22 mouse cellular contexts compared by ENCODE assay signal in genomic region chr3:147442925-147443690, GRCm38 (mm10).
A peak's percentile ranks its signal among the peaks of the same experiment; 100 is the strongest.
DNase-seq lines count a peak whose midpoint lies in the region; ATAC-seq lines count a peak whose summit lies in the region.
"Had no signal": no experiment of that assay in that cellular context is flagged by ENCODE, and none has a peak within 500 bp of the region (broad histone marks: within the 10 kb centered on the region; RNA-seq: fewer than 3 reads in every experiment).

No protein-coding gene starts in this region.

- no peak overlapping the region for H3K4me2 ChIP-seq in neural tube, embryonic 12.5 days (replicated peaks)
- H3K4me2 ChIP-seq in forebrain, embryonic 13.5 days = no peak overlapping the region
- no peak overlapping the region for H3K4me2 ChIP-seq in hindbrain, embryonic 15.5 days
- no peak overlapping the region for H3K4me2 ChIP-seq in neural tube, embryonic 14.5 days (ENCODE audit: low read depth, low read length)
- H3K4me2 ChIP-seq in liver, embryonic 11.5 days = no peak overlapping the region
- H3K4me2 ChIP-seq: heart, embryonic 12.5 days; liver, embryonic 13.5 days; lung, embryonic 14.5 days had no signal

- H3K4me1 ChIP-seq in neural tube, embryonic 12.5 days = no peaks in the 10 kb centered on the region
- H3K4me1 ChIP-seq in forebrain, embryonic 13.5 days = peaks cover 16% of the 10 kb centered on the region
- no peaks in the 10 kb centered on the region for H3K4me1 ChIP-seq in hindbrain, embryonic 15.5 days (replicated peaks)
- H3K4me1 ChIP-seq in neural tube, embryonic 14.5 days (ENCODE audit: control insufficient read depth, insufficient read depth, low read length) = peaks cover 5% of the 10 kb centered on the region; the same call in 1 of the 2 replicates
- no peaks in the 10 kb centered on the region for H3K4me1 ChIP-seq in liver, embryonic 11.5 days (replicated peaks; ENCODE audit: control insufficient read depth, insufficient read depth, low read length)
- H3K4me1 ChIP-seq: heart, embryonic 12.5 days; liver, embryonic 13.5 days had no signal

- no peak for DNase-seq in neural tube, embryonic 10.5 days (ENCODE audit: extremely low spot score, low spot score)
- no peak for DNase-seq in liver, embryonic 11.5 days (ENCODE audit: low spot score)
- DNase-seq in c-Kit-positive CD71-positive TER-119-positive erythroid progenitor cells, embryonic 14.5 days (ENCODE audit: low spot score) = no peak
- DNase-seq in cerebellum, adult 9-11 months = no peak
- DNase-seq: adrenal gland, postnatal 25 days; cerebellum, adult 18-20 months; gastrocnemius, postnatal 10 days; heart, adult 11 months; heart, postnatal 14 days; kidney, adult 2 months; kidney, postnatal 14 days; liver, embryonic 13.5 days; lung, embryonic 14.5 days; lung, postnatal 4 days; thymus, adult 2 months had no signal

- no peak overlapping the region for H3K27ac ChIP-seq in neural tube, embryonic 12.5 days
- H3K27ac ChIP-seq in forebrain, embryonic 13.5 days = no peak overlapping the region
- H3K27ac ChIP-seq in hindbrain, embryonic 15.5 days (replicated peaks) = 0 out of 2 replicates have a peak overlapping the region, but pooled peaks have one; percentile 8
- peak overlapping the region; percentile 55 for H3K27ac ChIP-seq in neural tube, embryonic 14.5 days (ENCODE audit: low read depth, low read length)
- H3K27ac ChIP-seq in liver, embryonic 11.5 days (ENCODE audit: low read depth, low read length) = no peak overlapping the region
- H3K27ac ChIP-seq: left cerebral cortex, adult 2 months; liver, embryonic 13.5 days had no signal

- WGBS in neural tube, embryonic 12.5 days = 60% methylated on average over 5 of the region's 5 CpGs
- WGBS in forebrain, embryonic 13.5 days = 48% methylated on average over 5 of the region's 5 CpGs
- WGBS in hindbrain, embryonic 15.5 days = 57% methylated on average over 5 of the region's 5 CpGs
- WGBS in neural tube, embryonic 14.5 days = 66% methylated on average over 5 of the region's 5 CpGs
- WGBS in liver, embryonic 11.5 days = 62% methylated on average over 5 of the region's 5 CpGs

- H3K27me3 ChIP-seq in neural tube, embryonic 12.5 days (replicated peaks) = no peaks in the 10 kb centered on the region
- H3K27me3 ChIP-seq in forebrain, embryonic 13.5 days = no peaks in the 10 kb centered on the region
- no peaks in the 10 kb centered on the region for H3K27me3 ChIP-seq in hindbrain, embryonic 15.5 days
- no peaks in the 10 kb centered on the region for H3K27me3 ChIP-seq in neural tube, embryonic 14.5 days (ENCODE audit: control insufficient read depth, insufficient read depth, low read length)
- H3K27me3 ChIP-seq in liver, embryonic 11.5 days (replicated peaks; ENCODE audit: control insufficient read depth, insufficient read depth, low read length) = no peaks in the 10 kb centered on the region
- H3K27me3 ChIP-seq: heart, embryonic 12.5 days; liver, embryonic 13.5 days had no signal

- ATAC-seq in neural tube, embryonic 12.5 days (ENCODE audit: low FRiP score, low read depth) = peak; percentile 57
- ATAC-seq in forebrain, embryonic 13.5 days = peak; percentile 77
- ATAC-seq in hindbrain, embryonic 15.5 days (ENCODE audit: low FRiP score, low read depth) = no peak
- peak; percentile 54; the same call in 1 of the 2 replicates for ATAC-seq in neural tube, embryonic 14.5 days (ENCODE audit: low read depth)
- ATAC-seq in liver, embryonic 11.5 days (replicated peaks; ENCODE audit: low FRiP score) = no peak
- ATAC-seq: inflammation-experienced regulatory T-cells, adult 6 months had no signal

- no peak overlapping the region for H3K9ac ChIP-seq in neural tube, embryonic 12.5 days
- H3K9ac ChIP-seq in forebrain, embryonic 13.5 days = no peak overlapping the region
- no peak overlapping the region for H3K9ac ChIP-seq in hindbrain, embryonic 15.5 days
- no peak overlapping the region for H3K9ac ChIP-seq in neural tube, embryonic 14.5 days (replicated peaks; ENCODE audit: low read depth, low read length)
- H3K9ac ChIP-seq in liver, embryonic 11.5 days (ENCODE audit: low read depth, low read length) = no peak overlapping the region
- H3K9ac ChIP-seq: heart, embryonic 12.5 days; liver, embryonic 13.5 days; lung, embryonic 14.5 days had no signal

- H3K9me3 ChIP-seq in neural tube, embryonic 12.5 days = no peaks in the 10 kb centered on the region
- H3K9me3 ChIP-seq in forebrain, embryonic 13.5 days (replicated peaks) = no peaks in the 10 kb centered on the region
- no peaks in the 10 kb centered on the region for H3K9me3 ChIP-seq in hindbrain, embryonic 15.5 days
- H3K9me3 ChIP-seq in neural tube, embryonic 14.5 days (ENCODE audit: control insufficient read depth, low read length) = no peaks in the 10 kb centered on the region
- H3K9me3 ChIP-seq in liver, embryonic 11.5 days (ENCODE audit: control insufficient read depth, low read length) = no peaks in the 10 kb centered on the region; the same call in 1 of the 2 replicates
- H3K9me3 ChIP-seq: heart, embryonic 12.5 days; liver, embryonic 13.5 days had no signal

- H3K4me3 ChIP-seq in neural tube, embryonic 12.5 days = no peak overlapping the region
- no peak overlapping the region for H3K4me3 ChIP-seq in forebrain, embryonic 13.5 days
- no peak overlapping the region for H3K4me3 ChIP-seq in hindbrain, embryonic 15.5 days
- no peak overlapping the region for H3K4me3 ChIP-seq in neural tube, embryonic 14.5 days (ENCODE audit: low read depth, low read length)
- H3K4me3 ChIP-seq in liver, embryonic 11.5 days (ENCODE audit: low read depth, low read length) = no peak overlapping the region
- H3K4me3 ChIP-seq: heart, embryonic 12.5 days; left cerebral cortex, adult 2 months; liver, embryonic 13.5 days had no signal

- H3K36me3 ChIP-seq in neural tube, embryonic 12.5 days = no peaks in the 10 kb centered on the region
- H3K36me3 ChIP-seq in forebrain, embryonic 13.5 days (ENCODE audit: poor library complexity, severe bottlenecking) = no peaks in the 10 kb centered on the region
- no peaks in the 10 kb centered on the region for H3K36me3 ChIP-seq in hindbrain, embryonic 15.5 days
- no peaks in the 10 kb centered on the region for H3K36me3 ChIP-seq in neural tube, embryonic 14.5 days (ENCODE audit: control insufficient read depth, insufficient read depth, low read length)
- H3K36me3 ChIP-seq in liver, embryonic 11.5 days (ENCODE audit: control insufficient read depth, insufficient read depth, low read length) = no peaks in the 10 kb centered on the region
- H3K36me3 ChIP-seq: heart, embryonic 12.5 days; liver, embryonic 13.5 days had no signal

Comparison
In these comparisons a context has a peak if more than half of its experiments do, and no peak if none do; other contexts are left out.
1. H3K27ac ChIP-seq: peak in hindbrain, embryonic 15.5 days (single experiment) and neural tube, embryonic 14.5 days (single experiment); none in neural tube, embryonic 12.5 days (single experiment), forebrain, embryonic 13.5 days (single experiment) and liver, embryonic 11.5 days (single experiment).
2. ATAC-seq: peak in neural tube, embryonic 12.5 days (single experiment), forebrain, embryonic 13.5 days (single experiment) and neural tube, embryonic 14.5 days (single experiment); none in hindbrain, embryonic 15.5 days (single experiment) and liver, embryonic 11.5 days (single experiment).